Mouse (Mus musculus) megakaryocyte, embryonic 14.5 days (primary cell): ENCODE results near the gene Dot1l. TPM values are rescaled to one million over a fixed set of nuclear protein-coding genes. Genes with fewer than 3 reads are reported as not detected.
A peak's percentile ranks its signal among the peaks of the same experiment; 100 is the strongest.

Source experiments
- H3K27me3 ChIP-seq: replicated peaks from 2 replicates; pipeline ENCODE3; 2012; ENCODE audit warnings: inconsistent platforms
- H3K36me3 ChIP-seq: replicated peaks from 2 replicates; pipeline ENCODE3; 2012; ENCODE audit warnings: low read length, inconsistent platforms, mixed read lengths
- H3K4me1 ChIP-seq: 2 replicates; pipeline ENCODE4 v1.6.1; 2012; ENCODE audit warnings: inconsistent platforms
- H3K4me3 ChIP-seq: replicated peaks from 2 replicates; pipeline ENCODE3; 2012; ENCODE audit warnings: moderate library complexity, mild to moderate bottlenecking, inconsistent platforms
- H3K9me3 ChIP-seq: 2 replicates; pipeline ENCODE4 v1.6.1; 2012; ENCODE audit warnings: inconsistent platforms
- FLI1 ChIP-seq: IDR thresholded peaks from 2 replicates; pipeline ENCODE4 v1.6.1; 2012; ENCODE audit warnings: low read length, inconsistent platforms, mixed read lengths
- GATA1 ChIP-seq: IDR thresholded peaks from 3 replicates; pipeline ENCODE4 v1.6.1; 2012; ENCODE audit warnings: mixed read lengths, low read length, inconsistent platforms, borderline replicate concordance
- polyA plus RNA-seq: library from polyadenylated mRNA; stranded (reverse); fragments of >175 nt; gene quantifications from 2 replicates; pipeline ENCODE4 v1.2.3, GENCODE M21; 2012; ENCODE audit warnings: low replicate concordance; ENCODE audit not compliant: insufficient read depth

Gene Dot1l
- polyA plus RNA-seq, 1 experiment, result 35.3 TPM

DNA sequence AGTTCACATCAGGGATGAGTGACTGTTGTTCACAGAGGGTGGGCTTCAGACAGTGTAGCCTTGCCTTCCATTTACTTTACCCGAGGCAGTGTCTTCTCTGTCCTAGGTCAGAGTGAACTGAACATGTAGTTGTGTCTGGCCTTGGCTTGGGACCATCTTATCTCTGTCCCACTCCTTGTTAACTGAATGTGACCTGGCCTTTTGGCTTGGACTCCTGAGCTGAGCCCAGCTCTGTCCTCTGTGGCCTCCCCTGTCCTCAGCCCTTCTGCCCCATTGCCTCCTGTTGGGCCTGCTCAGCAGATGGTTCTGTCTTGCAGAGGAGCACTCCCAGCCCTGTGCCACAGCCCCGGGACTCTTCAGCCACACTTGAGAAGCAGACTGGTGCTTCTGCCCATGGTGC lies 32.5 kb downstream of the Dot1l start:
- Histone ChIP-seq H3K4me1 (peaks cover 21% of the 10 kb centered on the region; the same call in 1 of the 2 replicates), H3K9me3 (no peaks in the 10 kb centered on the region), H3K36me3 (peaks cover 99% of the 10 kb centered on the region), H3K27me3 (no peaks in the 10 kb centered on the region), H3K4me3 (no peak overlapping the region)
- TF ChIP-seq GATA1 (no peak), FLI1 (no peak)

DNA sequence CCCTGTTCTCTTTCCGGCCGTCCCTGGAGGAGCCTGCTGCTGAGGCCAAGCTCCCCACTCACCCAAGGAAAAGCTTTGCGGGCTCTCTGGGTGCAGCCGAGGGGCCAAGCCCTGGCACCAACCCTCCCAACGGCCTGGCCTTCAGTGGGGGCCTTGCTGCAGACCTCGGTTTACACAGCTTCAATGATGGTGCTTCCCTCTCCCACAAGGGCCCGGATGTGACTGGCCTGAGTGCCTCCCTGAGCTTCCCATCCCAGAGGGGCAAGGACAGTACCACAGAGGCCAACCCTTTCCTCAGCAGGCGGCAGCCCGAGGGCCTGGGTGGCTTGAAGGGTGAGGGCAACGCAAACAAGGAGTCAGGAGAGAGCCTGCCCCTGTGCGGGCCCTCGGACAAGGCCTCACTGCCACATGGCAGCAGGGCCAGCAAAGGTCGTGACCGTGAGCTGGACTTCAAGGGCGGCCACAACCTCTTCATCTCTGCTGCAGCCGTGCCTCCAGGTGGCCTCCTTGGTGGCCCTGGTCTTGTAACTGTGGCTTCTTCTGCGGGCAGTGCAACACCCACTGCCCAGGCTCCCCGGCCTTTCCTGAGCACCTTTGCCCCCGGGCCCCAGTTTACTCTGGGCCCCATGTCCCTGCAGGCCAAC lies 35.9 kb downstream of the Dot1l start:
- Histone ChIP-seq H3K27me3 (no peaks in the 10 kb centered on the region), H3K9me3 (no peaks in the 10 kb centered on the region), H3K4me3 (no peak overlapping the region), H3K36me3 (peaks cover 99% of the 10 kb centered on the region), H3K4me1 (peaks cover 46% of the 10 kb centered on the region)
- no peak for TF ChIP-seq GATA1
- TF ChIP-seq FLI1, result no peak

DNA sequence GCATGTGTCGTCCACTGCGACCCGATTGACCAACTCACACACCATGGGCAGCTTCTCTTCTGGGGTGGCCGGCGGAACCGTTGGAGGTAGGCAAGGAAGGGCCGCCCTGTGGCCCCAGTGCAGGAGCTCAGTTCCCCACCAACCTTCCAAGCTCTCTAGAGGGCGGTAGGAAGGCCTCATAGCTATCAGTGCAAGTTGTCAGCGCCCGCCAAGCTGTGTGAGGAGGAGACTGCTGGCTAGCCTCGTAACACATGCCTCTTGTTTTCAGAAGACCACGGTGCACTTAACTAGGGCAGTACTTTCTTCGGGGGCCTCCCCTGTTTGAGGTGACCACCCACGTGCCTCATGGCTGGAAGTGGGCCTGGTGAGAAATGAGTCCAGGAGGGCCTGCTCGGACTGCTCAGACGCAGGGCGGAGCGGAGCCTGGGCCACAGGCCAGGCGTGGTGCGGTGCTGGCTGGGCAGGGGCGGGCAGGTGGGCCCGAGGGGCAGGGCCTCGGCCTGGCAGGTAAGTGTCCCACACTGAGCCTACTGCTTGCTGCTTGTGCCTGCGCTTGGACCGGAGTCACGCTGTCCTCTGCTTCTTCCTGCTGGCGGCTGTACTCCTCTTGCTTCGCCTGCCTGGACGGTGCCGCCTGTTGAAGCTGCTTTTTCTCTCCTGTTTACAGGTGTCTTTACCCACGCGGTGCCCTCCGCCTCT lies 36.6 kb downstream of the Dot1l start:
- no peaks in the 10 kb centered on the region for H3K27me3 ChIP-seq
- H3K4me1 ChIP-seq, result peaks cover 53% of the 10 kb centered on the region
- peaks cover 99% of the 10 kb centered on the region for H3K36me3 ChIP-seq
- TF ChIP-seq GATA1 (no peak), FLI1 (no peak)
- H3K9me3 ChIP-seq, result no peaks in the 10 kb centered on the region
- no peak overlapping the region for H3K4me3 ChIP-seq

DNA sequence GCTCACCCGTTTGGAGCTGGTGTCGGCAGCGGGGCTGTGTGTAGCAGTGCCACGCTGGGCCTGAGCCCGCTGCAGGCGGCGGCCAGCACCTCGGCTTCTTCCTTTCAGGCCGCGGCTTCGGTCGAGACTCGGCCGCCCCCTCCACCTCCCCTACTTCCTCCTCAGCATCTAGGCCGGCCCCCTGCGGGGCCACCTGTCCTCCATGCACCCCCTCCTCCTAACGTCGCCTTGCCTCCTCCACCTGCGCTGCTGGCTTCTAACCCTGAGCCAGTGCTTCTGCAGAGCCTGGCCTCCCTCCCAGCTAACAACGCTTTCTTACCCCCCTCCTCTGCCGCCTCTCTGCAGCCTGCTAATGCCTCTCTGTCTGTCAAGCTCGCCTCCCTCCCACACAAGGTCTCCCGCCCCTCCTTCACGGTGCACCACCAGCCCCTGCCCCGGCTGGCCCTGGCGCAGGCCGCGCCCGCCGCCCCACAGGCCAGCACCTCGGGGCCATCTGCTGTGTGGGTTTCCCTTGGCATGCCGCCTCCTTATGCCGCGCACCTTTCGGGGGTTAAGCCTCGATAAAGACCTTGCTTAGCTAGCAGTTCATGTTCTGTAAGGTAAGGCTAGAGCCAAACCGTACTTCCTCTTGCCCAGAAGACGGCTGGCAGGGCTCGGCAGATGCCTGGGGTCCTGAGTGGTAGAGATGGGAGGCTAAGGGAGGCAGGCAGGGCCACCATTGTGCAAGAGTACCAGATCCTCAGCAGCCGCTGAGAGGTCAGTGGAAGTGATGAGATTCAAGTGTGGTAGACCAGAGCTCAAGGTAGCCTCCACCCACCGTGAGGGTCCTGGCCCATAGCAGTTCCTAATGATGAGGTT lies 37.4 kb downstream of the Dot1l start:
- no peak for TF ChIP-seq FLI1
- no peak for TF ChIP-seq GATA1
- Histone ChIP-seq H3K4me1 (peaks cover 61% of the 10 kb centered on the region), H3K9me3 (no peaks in the 10 kb centered on the region), H3K4me3 (no peak overlapping the region), H3K27me3 (no peaks in the 10 kb centered on the region), H3K36me3 (peaks cover 94% of the 10 kb centered on the region)

DNA sequence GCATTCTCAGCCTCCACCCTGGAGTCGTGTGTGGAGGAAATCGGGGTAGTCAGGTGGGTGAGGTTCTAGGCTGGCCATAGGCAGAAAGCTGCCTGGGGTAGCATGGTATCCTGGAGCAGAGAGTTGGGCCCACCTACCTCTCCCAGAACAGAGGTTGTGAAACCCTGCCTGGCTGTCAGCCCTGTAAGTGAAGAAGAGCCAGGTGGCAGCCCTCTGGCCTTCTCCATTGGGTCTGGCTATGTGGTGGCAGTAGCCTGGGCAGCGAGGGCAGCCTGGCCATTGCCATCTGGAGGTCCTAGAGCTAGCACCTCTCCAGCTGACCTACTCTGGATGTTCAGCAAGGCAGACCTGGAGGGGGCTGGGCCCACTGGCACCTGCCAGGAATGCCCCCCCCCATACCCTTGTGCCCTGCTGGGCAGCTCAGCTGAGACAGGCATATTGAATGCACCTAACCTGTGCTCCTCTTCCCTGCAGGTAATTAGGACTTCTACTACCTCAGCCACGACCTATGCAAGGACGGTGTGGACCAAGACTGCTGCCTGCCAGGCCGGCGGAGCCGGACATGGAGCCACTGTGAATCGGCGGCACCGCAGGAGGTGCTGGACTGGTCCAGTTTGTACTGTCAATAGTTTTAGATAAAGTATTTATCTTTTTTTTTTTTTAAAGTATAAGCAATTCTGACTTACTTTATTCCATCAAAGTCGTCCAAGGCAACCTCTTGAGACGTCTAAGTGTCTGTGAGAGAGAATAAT lies 38.2 kb downstream of the Dot1l start:
- H3K27me3 ChIP-seq, result no peaks in the 10 kb centered on the region
- no peaks in the 10 kb centered on the region for H3K9me3 ChIP-seq
- TF ChIP-seq FLI1 (no peak), GATA1 (no peak)
- no peak overlapping the region for H3K4me3 ChIP-seq
- peaks cover 62% of the 10 kb centered on the region for H3K4me1 ChIP-seq
- H3K36me3 ChIP-seq, result peaks cover 86% of the 10 kb centered on the region

DNA sequence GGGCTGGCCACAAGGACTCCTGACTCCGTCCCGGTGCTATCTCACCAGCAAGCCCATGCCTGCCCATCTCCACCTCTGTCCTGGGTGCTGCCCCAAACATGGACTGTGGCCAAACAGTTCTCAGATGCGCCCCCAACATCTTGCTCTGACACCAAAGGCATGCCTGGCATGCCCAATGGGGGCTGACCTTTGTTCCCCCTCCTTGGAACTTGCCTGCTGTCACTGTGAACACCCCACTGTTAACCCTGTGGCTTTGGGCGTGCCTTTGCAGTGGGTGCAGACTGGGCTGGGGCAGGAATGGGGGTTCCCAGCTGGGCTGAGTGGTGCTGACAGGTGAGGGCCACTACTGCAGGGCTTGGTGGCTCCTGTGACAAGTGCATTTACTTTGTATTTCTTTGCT lies 38.8 kb downstream of the Dot1l start:
- Histone ChIP-seq H3K9me3 (no peaks in the 10 kb centered on the region), H3K27me3 (no peaks in the 10 kb centered on the region), H3K4me1 (peaks cover 62% of the 10 kb centered on the region), H3K4me3 (no peak overlapping the region), H3K36me3 (peaks cover 80% of the 10 kb centered on the region)
- TF ChIP-seq GATA1, result no peak

DNA sequence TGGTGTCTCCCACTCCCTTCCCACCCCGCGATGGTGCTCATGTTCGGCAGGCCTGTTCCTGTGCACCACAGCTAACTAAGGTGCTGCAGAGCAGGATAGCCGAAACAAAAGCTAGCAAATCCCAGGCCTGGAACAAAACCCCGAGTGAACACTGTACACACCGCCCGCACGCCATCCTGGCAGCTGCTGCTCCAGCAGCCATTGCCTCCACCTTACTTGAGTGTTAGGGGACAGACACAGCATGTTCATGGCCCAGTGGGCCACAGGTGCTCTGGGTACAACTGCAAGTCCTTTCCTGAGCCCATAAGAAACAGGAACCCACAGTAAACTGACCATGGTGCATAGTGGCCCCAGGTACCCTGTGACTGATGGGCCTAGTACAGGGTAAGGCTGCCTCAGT lies 39.7 kb downstream of the Dot1l start:
- H3K36me3 ChIP-seq, result peaks cover 71% of the 10 kb centered on the region

DNA sequence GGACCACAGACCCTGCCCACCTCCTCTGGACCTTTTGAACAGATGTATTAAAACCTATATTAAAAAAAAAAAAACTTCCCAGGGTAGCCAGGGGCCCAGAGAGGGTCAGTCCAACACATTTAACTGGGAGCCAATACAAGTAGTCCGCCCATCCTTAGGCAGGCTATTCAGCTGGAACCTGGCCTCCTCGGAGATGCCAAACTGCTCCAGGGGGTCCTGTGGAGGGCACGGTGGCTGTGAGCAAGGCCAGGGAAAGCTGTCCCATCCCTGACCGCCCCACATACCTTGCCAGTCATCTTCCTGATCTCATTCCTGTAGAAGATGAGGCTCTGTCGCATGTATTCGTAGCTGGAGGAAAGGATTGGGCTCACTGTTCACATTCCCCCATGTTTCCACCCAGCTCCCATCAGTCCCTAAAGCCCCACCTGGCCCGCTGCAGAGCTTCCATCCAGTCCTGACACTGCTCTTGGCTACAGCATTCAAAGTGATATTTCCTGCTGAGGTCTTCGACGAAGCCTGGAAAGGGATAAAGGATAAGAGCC lies 41.4 kb downstream of the Dot1l start:
- no peaks in the 10 kb centered on the region for H3K27me3 ChIP-seq
- peaks cover 71% of the 10 kb centered on the region for H3K36me3 ChIP-seq
- no peak for TF ChIP-seq GATA1
- peaks cover 75% of the 10 kb centered on the region for H3K4me1 ChIP-seq
- peak overlapping the region; percentile 100 for H3K4me3 ChIP-seq
- H3K9me3 ChIP-seq, result no peaks in the 10 kb centered on the region

More for the DNA sequence above, 39.7 kb downstream of the Dot1l start:
- Histone ChIP-seq H3K4me3 (no peak overlapping the region), H3K9me3 (no peaks in the 10 kb centered on the region), H3K27me3 (no peaks in the 10 kb centered on the region), H3K4me1 (peaks cover 70% of the 10 kb centered on the region)
- TF ChIP-seq FLI1, result no peak
